Mouse (Mus musculus): ENCODE measurements around the gene Mfsd11. TPM values are rescaled to one million over a fixed set of nuclear protein-coding genes. Genes with fewer than 3 reads are reported as not detected.

Mfsd11 gene
- total and polyA plus RNA-seq, 3 experiments = 25.4 to 25.7 TPM; not detected in 1

- Histone ChIP-seq H3K9ac (ENCODE audit: control insufficient read depth, low read depth, low read length, poor library complexity, severe bottlenecking) (no peak overlapping the region), H3K27me3 (ENCODE audit: control insufficient read depth in 1 of 2, insufficient read depth in 2 of 2, low read length in 2 of 2) (no peaks in the 10 kb centered on the region), H3K27ac (ENCODE audit: control insufficient read depth, low read depth, low read length) (no peak overlapping the region), H3K4me1 (ENCODE audit: control insufficient read depth in 1 of 2, insufficient read depth in 2 of 2, low read length in 2 of 2) (no peaks in the 10 kb centered on the region), H3K36me3 (ENCODE audit: control insufficient read depth in 1 of 2, insufficient read depth in 2 of 2, low read length in 2 of 2) (no peaks in the 10 kb centered on the region), H3K79me2 (ENCODE audit: control insufficient read depth, insufficient read depth, low read length, poor library complexity) (no peaks in the 10 kb centered on the region), H3K9me3 (replicated peaks; ENCODE audit: insufficient read depth, low read length) (no peaks in the 10 kb centered on the region), H3K4me3 (ENCODE audit: control insufficient read depth in 1 of 2, insufficient read depth in 1 of 2, low read depth in 2 of 2, low read length in 2 of 2) (no peak overlapping the region)
- no peak for TF ChIP-seq USF1 (IDR thresholded peaks at IDR 0.05; ENCODE audit: low read depth, low read length)
- TF ChIP-seq USF2 (IDR thresholded peaks at IDR 0.05; ENCODE audit: borderline replicate concordance in 1 of 2, insufficient read depth in 1 of 2, low read depth in 1 of 2, low read length in 2 of 2) = no peak
- TF ChIP-seq GABPA (IDR thresholded peaks at IDR 0.05; ENCODE audit: low read depth, low read length) = no peak
- TF ChIP-seq POLR2AphosphoS5 (IDR thresholded peaks at IDR 0.05; ENCODE audit: borderline replicate concordance, low read depth, low read length) = no peak
- no peak for TF ChIP-seq MAFK (IDR thresholded peaks at IDR 0.05; ENCODE audit: borderline replicate concordance, low read depth, low read length)
- TF ChIP-seq CHD2 (IDR thresholded peaks at IDR 0.05; ENCODE audit: low read length) = no peak
- no peak for DNase-seq (ENCODE audit: low read depth, low spot score)
These were observed 38.0 kb upstream of the Mfsd11 start for GRCm38 (mm10) chr11:116814076-116814883.

- Histone ChIP-seq H3K9me3 (replicated peaks; ENCODE audit: insufficient read depth, low read length) (no peaks in the 10 kb centered on the region), H3K79me2 (ENCODE audit: control insufficient read depth, insufficient read depth, low read length, poor library complexity) (no peaks in the 10 kb centered on the region), H3K27ac (ENCODE audit: control insufficient read depth, low read depth, low read length) (no peak overlapping the region), H3K9ac (ENCODE audit: control insufficient read depth, low read depth, low read length, poor library complexity, severe bottlenecking) (no peak overlapping the region), H3K4me1 (ENCODE audit: control insufficient read depth in 1 of 2, insufficient read depth in 2 of 2, low read length in 2 of 2) (no peaks in the 10 kb centered on the region), H3K36me3 (ENCODE audit: control insufficient read depth in 1 of 2, insufficient read depth in 2 of 2, low read length in 2 of 2) (no peaks in the 10 kb centered on the region), H3K27me3 (ENCODE audit: control insufficient read depth in 1 of 2, insufficient read depth in 2 of 2, low read length in 2 of 2) (no peaks in the 10 kb centered on the region), H3K4me3 (ENCODE audit: control insufficient read depth in 1 of 2, insufficient read depth in 1 of 2, low read depth in 2 of 2, low read length in 2 of 2) (no peak overlapping the region)
- DNase-seq (ENCODE audit: low read depth, low spot score) = no peak
- TF ChIP-seq ELF1 (IDR thresholded peaks at IDR 0.05; ENCODE audit: low read depth, low read length) (no peak), E2F4 (IDR thresholded peaks at IDR 0.05; ENCODE audit: borderline replicate concordance, low read depth, low read length) (no peak), GATA1 (IDR thresholded peaks at IDR 0.05; ENCODE audit: low read depth, low read length) (no peak), POLR2A (IDR thresholded peaks at IDR 0.05; ENCODE audit: control insufficient read depth in 1 of 2, insufficient read depth in 1 of 2, low read depth in 1 of 2, low read length in 2 of 2, poor library complexity in 1 of 2) (no peak), TAL1 (IDR thresholded peaks at IDR 0.05; ENCODE audit: low read length) (no peak), SIN3A (IDR thresholded peaks at IDR 0.05; ENCODE audit: low read length) (no peak), TCF12 (IDR thresholded peaks at IDR 0.05; ENCODE audit: low read depth, low read length) (no peak), USF1 (IDR thresholded peaks at IDR 0.05; ENCODE audit: low read depth, low read length) (no peak), ZC3H11A (IDR thresholded peaks at IDR 0.05; ENCODE audit: low read depth, low read length) (no peak), ZKSCAN1 (IDR thresholded peaks at IDR 0.05; ENCODE audit: low read depth, low read length) (no peak), POLR2AphosphoS5 (IDR thresholded peaks at IDR 0.05; ENCODE audit: borderline replicate concordance, low read depth, low read length) (no peak), MYB (IDR thresholded peaks at IDR 0.05; ENCODE audit: low read depth, low read length) (no peak), MYC (IDR thresholded peaks at IDR 0.05; ENCODE audit: low read depth, low read length) (no peak), JUND (IDR thresholded peaks at IDR 0.05; ENCODE audit: low read depth, low read length) (no peak), CHD1 (IDR thresholded peaks at IDR 0.05; ENCODE audit: low read depth, low read length) (no peak), MXI1 (IDR thresholded peaks at IDR 0.05; ENCODE audit: low read depth, low read length) (no peak), RCOR1 (IDR thresholded peaks at IDR 0.05; ENCODE audit: low read depth, low read length) (no peak), NELFE (IDR thresholded peaks at IDR 0.05; ENCODE audit: low read depth, low read length) (no peak)
These were observed 37.3 kb upstream of the Mfsd11 start for GRCm38 (mm10) chr11:116814884-116815415.
